Mouse (Mus musculus): ENCODE data around the gene Myh2. TPM values are rescaled to one million over a fixed set of nuclear protein-coding genes. Genes with fewer than 3 reads are reported as not detected.

Gene Myh2
- polyA plus RNA-seq, 1 experiment from 2014 or later = 0.05 TPM

DNA sequence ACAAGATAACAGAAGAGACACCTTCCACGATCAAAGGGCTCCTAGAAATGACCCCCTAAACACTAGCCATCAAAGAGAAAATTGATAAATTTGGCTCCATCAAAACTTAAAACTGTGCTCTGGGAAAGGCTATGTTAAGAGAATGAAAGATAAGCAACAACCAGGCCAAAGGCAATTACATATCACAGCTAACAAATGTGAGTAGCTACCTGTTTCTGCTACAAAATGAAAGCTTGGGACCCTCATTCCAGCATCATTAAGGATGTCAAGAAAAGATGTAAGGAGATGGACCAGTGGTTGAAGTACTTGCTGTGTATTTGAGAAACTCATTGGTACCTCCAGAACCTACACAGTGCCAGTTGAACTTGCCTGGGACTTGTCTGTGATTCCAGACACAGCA lies 17.0 kb upstream of the Myh2 start:
- Histone ChIP-seq H3K36me3 (replicated peaks) (no peaks in the 10 kb centered on the region), H3K4me2 (no peak overlapping the region), H3K4me3 (replicated peaks) (no peak overlapping the region), H3K27ac (replicated peaks) (no peak overlapping the region), H3K9me3 (replicated peaks) (no peaks in the 10 kb centered on the region), H3K4me1 (replicated peaks) (no peaks in the 10 kb centered on the region), H3K9ac (no peak overlapping the region), H3K27me3 (no peaks in the 10 kb centered on the region)
- WGBS (ENCODE audit: insufficient replicate concordance) = 50% methylated on average over 1 of the region's 1 CpGs
- no peak for ATAC-seq (ENCODE audit: insufficient read depth)

DNA sequence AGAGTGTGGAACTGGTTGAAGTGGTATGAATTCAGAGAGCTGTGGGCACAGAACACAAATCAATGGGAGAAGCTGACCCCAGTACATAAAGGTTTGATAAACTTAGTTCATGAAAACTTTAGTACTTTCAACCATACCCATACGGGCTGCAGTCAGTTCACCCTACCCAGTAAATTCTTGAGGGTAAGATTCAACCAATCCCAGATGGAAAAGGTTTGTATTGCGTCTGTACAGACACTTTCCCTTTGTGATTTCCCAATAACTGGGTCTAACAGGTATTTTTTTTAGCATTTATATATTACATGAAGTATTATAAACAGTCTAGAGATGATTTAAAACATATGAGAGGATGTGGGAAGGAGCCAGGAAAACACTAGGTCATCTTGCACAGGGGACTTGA lies 15.2 kb upstream of the Myh2 start:
- Histone ChIP-seq H3K36me3 (replicated peaks) (no peaks in the 10 kb centered on the region), H3K27me3 (no peaks in the 10 kb centered on the region), H3K9ac (no peak overlapping the region), H3K27ac (replicated peaks) (no peak overlapping the region), H3K4me2 (no peak overlapping the region), H3K4me1 (replicated peaks) (no peaks in the 10 kb centered on the region), H3K9me3 (replicated peaks) (no peaks in the 10 kb centered on the region), H3K4me3 (replicated peaks) (no peak overlapping the region)
- whole genome bisulfite sequencing (ENCODE audit: insufficient replicate concordance) = 49% methylated on average over 2 of the region's 2 CpGs
- ATAC-seq (ENCODE audit: insufficient read depth) = no peak

DNA sequence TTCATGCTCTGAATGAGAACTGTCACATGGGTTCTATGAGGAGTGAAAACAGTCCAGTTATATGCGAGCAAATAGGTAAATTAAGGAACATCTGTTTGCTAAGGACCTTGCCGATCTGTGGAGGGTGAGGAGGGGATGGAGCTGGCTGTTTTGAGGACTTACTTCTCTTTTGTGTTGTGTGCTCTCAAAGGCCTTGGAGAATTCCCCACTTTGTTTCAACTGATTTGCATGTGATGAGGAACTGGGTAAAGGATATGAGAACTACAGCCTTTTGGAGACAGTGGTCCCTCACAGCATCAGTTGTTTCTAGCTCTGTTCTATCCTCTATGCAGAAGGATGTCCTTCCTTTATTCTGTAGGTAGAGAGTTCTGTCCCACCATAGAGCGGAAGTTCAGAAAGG lies 10.7 kb upstream of the Myh2 start:
- no peak overlapping the region for H3K9ac ChIP-seq
- no peaks in the 10 kb centered on the region for H3K9me3 ChIP-seq (replicated peaks)
- H3K36me3 ChIP-seq (replicated peaks) = no peaks in the 10 kb centered on the region
- WGBS (ENCODE audit: insufficient replicate concordance) = 69% methylated on average over 3 of the region's 3 CpGs
- no peaks in the 10 kb centered on the region for H3K27me3 ChIP-seq
- ATAC-seq (ENCODE audit: insufficient read depth) = no peak
- H3K4me3 ChIP-seq (replicated peaks) = no peak overlapping the region
- no peak overlapping the region for H3K27ac ChIP-seq (replicated peaks)
- H3K4me1 ChIP-seq (replicated peaks) = no peaks in the 10 kb centered on the region
- H3K4me2 ChIP-seq = no peak overlapping the region

DNA sequence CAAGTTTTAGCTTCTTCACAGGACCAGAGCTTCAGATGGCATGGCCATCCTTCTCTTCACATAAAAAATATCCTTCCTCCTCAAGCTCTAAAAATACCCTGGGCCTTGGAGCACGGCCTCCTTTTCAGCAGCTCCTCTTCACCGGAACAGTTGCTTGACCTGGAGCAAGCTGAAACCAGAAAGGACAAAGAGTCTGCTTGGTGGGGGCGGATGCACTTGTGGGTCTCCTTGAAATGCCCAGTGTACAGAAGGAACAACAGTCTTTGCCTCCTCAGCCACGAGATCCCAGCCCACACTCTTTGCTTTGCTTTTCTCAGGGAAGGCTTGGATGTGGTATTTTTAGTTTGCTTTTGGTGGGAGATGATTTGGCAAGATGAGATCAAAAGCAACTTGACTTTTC lies 7.1 kb upstream of the Myh2 start:
- no peak overlapping the region for H3K4me2 ChIP-seq
- H3K4me1 ChIP-seq (replicated peaks) = no peaks in the 10 kb centered on the region
- ATAC-seq (ENCODE audit: insufficient read depth) = no peak

DNA sequence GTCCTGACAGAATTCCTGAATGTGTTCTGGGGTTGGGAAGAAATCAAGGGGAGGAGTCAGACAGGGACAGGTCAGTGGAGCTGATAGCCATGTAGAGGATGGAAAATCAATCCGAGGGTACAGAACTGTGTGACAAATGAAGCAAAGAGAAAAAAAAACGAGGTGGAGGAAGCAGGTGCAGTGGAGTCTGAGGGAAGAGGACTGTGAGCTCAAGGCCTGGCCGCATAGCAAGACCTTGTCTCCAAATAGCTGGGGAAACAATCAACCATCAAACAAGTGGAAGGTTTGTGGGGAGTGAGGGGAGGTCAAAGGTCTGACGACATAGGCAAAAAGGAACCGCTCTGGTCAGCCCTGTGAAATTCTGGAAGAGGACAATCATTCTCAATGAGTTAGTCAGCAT lies 6.0 kb upstream of the Myh2 start:
- no peak overlapping the region for H3K9ac ChIP-seq
- ATAC-seq (ENCODE audit: insufficient read depth) = no peak
- H3K4me1 ChIP-seq (replicated peaks) = no peaks in the 10 kb centered on the region
- H3K27ac ChIP-seq (replicated peaks) = no peak overlapping the region
- WGBS (ENCODE audit: insufficient replicate concordance) = 37% methylated on average over 5 of the region's 5 CpGs
- H3K4me3 ChIP-seq (replicated peaks) = no peak overlapping the region
- no peaks in the 10 kb centered on the region for H3K9me3 ChIP-seq (replicated peaks)
- H3K4me2 ChIP-seq = no peak overlapping the region
- no peaks in the 10 kb centered on the region for H3K27me3 ChIP-seq
- no peaks in the 10 kb centered on the region for H3K36me3 ChIP-seq (replicated peaks)

More for the DNA sequence above, 7.1 kb upstream of the Myh2 start:
- Histone ChIP-seq H3K9ac (no peak overlapping the region), H3K36me3 (replicated peaks) (no peaks in the 10 kb centered on the region), H3K27me3 (no peaks in the 10 kb centered on the region), H3K4me3 (replicated peaks) (no peak overlapping the region), H3K27ac (replicated peaks) (no peak overlapping the region), H3K9me3 (replicated peaks) (no peaks in the 10 kb centered on the region)
- WGBS (ENCODE audit: insufficient replicate concordance) = 66% methylated on average over 4 of the region's 4 CpGs

DNA sequence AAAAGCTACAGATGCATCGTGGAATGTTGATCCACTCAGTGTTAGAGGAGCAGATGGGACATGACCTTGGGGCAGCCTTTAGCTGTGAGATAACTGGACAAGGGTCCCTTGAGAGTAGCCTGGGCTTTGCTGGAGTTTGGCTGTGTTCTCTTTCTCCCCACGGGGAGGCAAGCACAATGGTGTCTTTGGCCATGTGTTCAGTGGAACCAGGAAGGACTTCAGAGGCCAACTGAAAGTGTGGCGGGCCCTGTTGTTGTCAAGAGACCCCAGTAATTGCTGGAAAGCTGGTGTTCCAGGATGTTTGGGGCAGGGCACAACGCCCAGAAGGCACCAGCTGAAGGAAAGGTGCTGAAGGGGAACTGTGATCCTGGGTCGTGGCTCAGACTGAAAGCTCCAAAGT lies 1.5 kb upstream of the Myh2 start:
- no peak overlapping the region for H3K4me2 ChIP-seq
- no peak overlapping the region for H3K27ac ChIP-seq (replicated peaks)
- no peak for ATAC-seq (ENCODE audit: insufficient read depth)
- no peaks in the 10 kb centered on the region for H3K4me1 ChIP-seq (replicated peaks)
- 35% methylated on average over 5 of the region's 5 CpGs for WGBS (ENCODE audit: insufficient replicate concordance)
- H3K27me3 ChIP-seq = no peaks in the 10 kb centered on the region
- no peaks in the 10 kb centered on the region for H3K36me3 ChIP-seq (replicated peaks)
- no peaks in the 10 kb centered on the region for H3K9me3 ChIP-seq (replicated peaks)
- no peak overlapping the region for H3K9ac ChIP-seq
- no peak overlapping the region for H3K4me3 ChIP-seq (replicated peaks)

DNA sequence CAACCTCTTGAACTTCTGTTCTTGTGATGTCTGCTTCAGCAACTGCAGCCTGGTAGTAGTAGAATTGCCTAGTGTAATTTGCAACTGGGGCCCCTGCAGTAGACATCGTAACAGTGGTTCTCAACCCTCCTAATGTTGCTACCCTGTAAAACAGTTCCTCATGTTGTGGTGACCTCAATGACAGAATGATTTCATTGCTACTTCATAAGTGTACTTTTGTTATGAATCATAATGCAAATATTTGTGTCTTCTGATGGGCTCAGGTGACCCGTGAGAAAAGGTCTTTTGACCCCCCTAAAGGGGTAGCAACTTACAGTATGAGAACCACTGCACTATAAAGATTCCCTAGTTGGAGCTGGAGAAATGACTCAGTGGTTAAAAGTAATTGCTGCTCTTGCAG lies 1.6 kb downstream of the Myh2 start:
- Histone ChIP-seq H3K4me1 (replicated peaks) (no peaks in the 10 kb centered on the region), H3K36me3 (replicated peaks) (no peaks in the 10 kb centered on the region), H3K9me3 (replicated peaks) (no peaks in the 10 kb centered on the region), H3K4me2 (no peak overlapping the region), H3K27ac (replicated peaks) (no peak overlapping the region), H3K27me3 (no peaks in the 10 kb centered on the region), H3K4me3 (replicated peaks) (no peak overlapping the region), H3K9ac (no peak overlapping the region)
- WGBS (ENCODE audit: insufficient replicate concordance) = 55% methylated on average over 2 of the region's 2 CpGs
- no peak for ATAC-seq (ENCODE audit: insufficient read depth)

DNA sequence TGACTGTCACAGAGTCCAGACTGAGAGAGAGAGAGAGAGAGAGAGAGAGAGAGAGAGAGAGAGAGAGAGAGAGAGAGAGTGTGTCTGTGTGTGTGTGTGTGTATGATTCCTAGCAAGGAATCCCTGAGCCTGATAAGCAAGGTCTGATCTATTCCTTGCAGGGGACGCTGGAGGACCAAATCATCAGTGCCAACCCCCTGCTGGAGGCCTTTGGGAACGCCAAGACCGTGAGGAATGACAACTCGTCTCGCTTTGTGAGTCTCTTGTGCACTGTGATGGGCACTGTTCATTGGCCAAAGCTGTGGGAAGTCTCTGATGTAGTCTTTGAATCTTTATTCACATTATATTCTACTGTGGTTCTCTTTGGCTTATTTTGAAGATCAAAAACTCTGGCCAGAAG lies 5.5 kb downstream of the Myh2 start:
- Histone ChIP-seq H3K27ac (replicated peaks) (no peak overlapping the region), H3K4me1 (replicated peaks) (no peaks in the 10 kb centered on the region), H3K36me3 (replicated peaks) (no peaks in the 10 kb centered on the region), H3K9ac (no peak overlapping the region), H3K9me3 (replicated peaks) (no peaks in the 10 kb centered on the region), H3K4me3 (replicated peaks) (no peak overlapping the region), H3K27me3 (no peaks in the 10 kb centered on the region), H3K4me2 (no peak overlapping the region)
- ATAC-seq (ENCODE audit: insufficient read depth) = no peak
- WGBS (ENCODE audit: insufficient replicate concordance) = 26% methylated on average over 5 of the region's 5 CpGs

DNA sequence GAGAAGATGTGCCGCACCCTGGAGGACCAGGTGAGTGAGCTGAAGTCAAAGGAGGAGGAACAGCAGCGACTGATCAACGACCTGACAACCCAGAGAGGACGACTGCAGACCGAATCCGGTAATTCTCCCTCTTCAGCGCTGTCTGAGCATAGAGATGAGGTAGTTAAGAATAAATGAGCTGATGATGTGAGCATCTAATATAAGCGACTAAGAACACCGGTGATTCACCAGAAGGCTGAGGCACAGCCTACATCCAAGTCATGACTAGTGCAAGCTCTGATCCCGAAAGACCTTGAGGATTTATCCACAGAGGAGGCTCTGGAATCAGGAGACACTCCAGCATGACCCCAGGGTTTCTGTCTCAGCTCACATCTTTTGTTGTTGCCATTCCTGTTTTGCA lies 19.5 kb downstream of the Myh2 start:
- Histone ChIP-seq H3K27ac (replicated peaks) (no peak overlapping the region), H3K9me3 (replicated peaks) (no peaks in the 10 kb centered on the region), H3K9ac (no peak overlapping the region), H3K4me3 (replicated peaks) (no peak overlapping the region), H3K36me3 (replicated peaks) (no peaks in the 10 kb centered on the region), H3K27me3 (no peaks in the 10 kb centered on the region), H3K4me1 (replicated peaks) (no peaks in the 10 kb centered on the region), H3K4me2 (no peak overlapping the region)
- ATAC-seq (ENCODE audit: insufficient read depth) = no peak
- 67% methylated on average over 10 of the region's 10 CpGs for WGBS (ENCODE audit: insufficient replicate concordance)

DNA sequence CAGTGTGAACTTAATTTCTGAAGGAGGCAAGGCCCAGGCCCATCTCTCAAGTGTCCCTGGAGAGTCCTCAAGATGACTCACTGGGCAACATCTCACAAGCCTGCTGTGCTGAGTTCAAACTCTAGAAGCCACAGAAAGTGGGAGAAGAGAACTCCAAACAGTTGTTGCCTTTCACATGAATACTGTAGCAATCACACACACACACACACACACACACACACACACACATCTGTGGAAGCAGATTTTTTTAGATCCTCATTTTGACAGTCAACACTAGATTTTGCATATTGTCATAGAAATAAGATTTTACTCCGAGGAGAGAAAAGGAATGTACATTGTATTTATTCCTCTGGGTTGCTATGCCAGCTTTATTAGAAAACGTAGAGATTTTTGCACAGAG lies 20.0 kb downstream of the Myh2 start:
- H3K27me3 ChIP-seq = no peaks in the 10 kb centered on the region
- no peaks in the 10 kb centered on the region for H3K36me3 ChIP-seq (replicated peaks)
- no peak overlapping the region for H3K27ac ChIP-seq (replicated peaks)
- no peaks in the 10 kb centered on the region for H3K4me1 ChIP-seq (replicated peaks)
- ATAC-seq (ENCODE audit: insufficient read depth) = no peak
- 58% methylated on average over 2 of the region's 2 CpGs for WGBS (ENCODE audit: insufficient replicate concordance)
- H3K4me3 ChIP-seq (replicated peaks) = no peak overlapping the region
- H3K4me2 ChIP-seq = no peak overlapping the region
- no peak overlapping the region for H3K9ac ChIP-seq
- no peaks in the 10 kb centered on the region for H3K9me3 ChIP-seq (replicated peaks)

DNA sequence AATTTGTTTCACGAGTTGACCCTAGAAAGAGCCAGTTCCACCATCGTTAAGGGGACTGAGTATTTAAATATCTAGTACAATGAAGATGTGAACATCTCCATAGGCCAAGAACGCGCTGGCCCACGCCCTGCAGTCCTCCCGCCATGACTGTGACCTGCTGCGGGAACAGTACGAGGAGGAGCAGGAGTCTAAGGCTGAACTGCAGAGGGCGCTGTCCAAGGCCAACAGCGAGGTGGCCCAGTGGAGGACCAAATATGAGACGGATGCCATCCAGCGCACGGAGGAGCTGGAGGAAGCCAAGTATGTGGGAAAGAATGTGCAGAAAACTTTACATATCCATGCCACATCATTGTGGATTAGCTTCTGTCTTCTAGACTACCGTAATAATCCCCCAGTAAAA lies 20.7 kb downstream of the Myh2 start:
- H3K4me3 ChIP-seq (replicated peaks) = no peak overlapping the region
- no peak overlapping the region for H3K4me2 ChIP-seq
- H3K27me3 ChIP-seq = no peaks in the 10 kb centered on the region
- 75% methylated on average over 14 of the region's 14 CpGs for WGBS (ENCODE audit: insufficient replicate concordance)
- no peak overlapping the region for H3K9ac ChIP-seq
- no peak overlapping the region for H3K27ac ChIP-seq (replicated peaks)
- H3K9me3 ChIP-seq (replicated peaks) = no peaks in the 10 kb centered on the region
- no peaks in the 10 kb centered on the region for H3K4me1 ChIP-seq (replicated peaks)
- ATAC-seq (ENCODE audit: insufficient read depth) = no peak
- H3K36me3 ChIP-seq (replicated peaks) = no peaks in the 10 kb centered on the region

DNA sequence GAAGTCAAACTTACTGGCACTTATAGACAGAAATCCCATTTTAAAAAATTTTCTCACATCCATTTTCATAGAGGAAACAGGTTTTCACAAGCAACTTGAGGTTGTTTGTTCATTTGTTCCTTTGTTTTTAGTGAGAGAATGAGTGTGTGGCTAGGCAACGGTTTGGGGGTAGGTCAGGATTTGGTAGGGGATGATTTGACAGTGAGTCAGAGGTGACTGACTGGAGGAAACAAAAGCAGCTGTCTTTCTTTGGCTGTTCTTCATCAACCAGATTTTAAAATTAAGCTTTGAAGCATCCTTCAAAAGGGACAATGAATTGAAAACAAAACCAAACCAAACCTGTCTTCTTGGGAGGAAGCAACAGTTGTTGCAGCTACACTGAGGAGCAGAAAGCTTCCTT lies 28.5 kb downstream of the Myh2 start:
- H3K4me1 ChIP-seq (replicated peaks) = no peaks in the 10 kb centered on the region
- ATAC-seq (ENCODE audit: insufficient read depth) = no peak
- no peak overlapping the region for H3K27ac ChIP-seq (replicated peaks)
- H3K4me3 ChIP-seq (replicated peaks) = no peak overlapping the region
- H3K27me3 ChIP-seq = no peaks in the 10 kb centered on the region
- H3K9me3 ChIP-seq (replicated peaks) = no peaks in the 10 kb centered on the region
- no peaks in the 10 kb centered on the region for H3K36me3 ChIP-seq (replicated peaks)
- H3K4me2 ChIP-seq = no peak overlapping the region
- WGBS (ENCODE audit: insufficient replicate concordance) = 26% methylated on average over 1 of the region's 1 CpGs
- no peak overlapping the region for H3K9ac ChIP-seq
